Mouse (Mus musculus) intestine, postnatal 0 days (tissue): ENCODE measurements around the gene Ccm2. TPM values are rescaled to one million over a fixed set of nuclear protein-coding genes. Genes with fewer than 3 reads are reported as not detected.
A peak's percentile ranks its signal among the peaks of the same experiment; 100 is the strongest.

ENCODE experiments used
- ATAC-seq: fragments of 200-750 bp; cut with Nextera tagmentation; 2 replicates; pipeline ENCODE4 v1.8.0; 2017; ENCODE audit warnings: mild to moderate bottlenecking, moderate TSS enrichment, moderate library complexity
- H3K27ac ChIP-seq: fragments of 300-500 bp; sonication (generic); 2 replicates; pipeline ENCODE4 v1.5.1; 2014; ENCODE audit warnings: mild to moderate bottlenecking, low read depth, low read length, moderate library complexity
- H3K27me3 ChIP-seq: fragments of 300-500 bp; sonication (generic); replicated peaks from 2 replicates; pipeline ENCODE4 v1.6.1; 2014; ENCODE audit warnings: low read length, mixed read lengths; ENCODE audit not compliant: control insufficient read depth, insufficient read depth
- H3K36me3 ChIP-seq: fragments of 300-500 bp; sonication (generic); 2 replicates; pipeline ENCODE4 v1.6.1; 2014; ENCODE audit warnings: mild to moderate bottlenecking, moderate library complexity; ENCODE audit not compliant: control insufficient read depth, insufficient read depth
- H3K4me1 ChIP-seq: fragments of 300-500 bp; sonication (generic); replicated peaks from 2 replicates; pipeline ENCODE4 v1.6.1; 2014; ENCODE audit warnings: antibody characterized with exemption, low read length, mixed read lengths; ENCODE audit not compliant: control insufficient read depth, insufficient read depth
- H3K4me2 ChIP-seq: fragments of 300-500 bp; sonication (generic); replicated peaks from 2 replicates; pipeline ENCODE4 v1.6.1; 2014; ENCODE audit warnings: low read depth, mild to moderate bottlenecking, moderate library complexity
- H3K4me3 ChIP-seq: fragments of 300-500 bp; sonication (generic); 2 replicates; pipeline ENCODE4 v1.5.1; 2014; ENCODE audit warnings: low read depth, low read length
- H3K9ac ChIP-seq: fragments of 300-500 bp; sonication (generic); 2 replicates; pipeline ENCODE4 v1.6.1; 2014; ENCODE audit warnings: mild to moderate bottlenecking, low read depth, low read length
- H3K9me3 ChIP-seq: fragments of 300-500 bp; sonication (generic); 2 replicates; pipeline ENCODE4 v1.6.1; 2016; ENCODE audit warnings: mixed run types; ENCODE audit not compliant: control insufficient read depth
- CTCF ChIP-seq: sonication (generic); IDR thresholded peaks from 2 replicates; pipeline ENCODE4 v1.5.1; 2016; ENCODE audit warnings: low read depth, mild to moderate bottlenecking, control low read depth, antibody characterized with exemption, moderate library complexity
- WGBS: fragments of 180-500 bp; shearing (Covaris S2); extraction: QIAGEN DNeasy Blood & Tissue Kit; methylation state at CpG from one replicate; pipeline ENCODE4 v1.1.7; 2014; 5-methylcytosine and 5-hydroxymethylcytosine counted together
- polyA plus RNA-seq: library from polyadenylated mRNA; unstranded; fragments of >200 nt; fragmentation: Nextera tagmentation; extraction: Ambion mirVana; gene quantifications from 2 replicates; pipeline ENCODE4 v1.2.1, GENCODE M21; 2015

Gene Ccm2
- polyA plus RNA-seq, 1 experiment from 2014 or later, result 37.2 TPM

GRCm38 (mm10) chr11:6560655-6561360 lies 14.1 kb downstream of the Ccm2 start:
- Histone ChIP-seq H3K36me3 (peaks cover 11% of the 10 kb centered on the region; the same call in 1 of the 2 replicates), H3K4me2 (peak overlapping the region; percentile 39), H3K4me1 (0 out of 2 replicates have a peak, but pooled peaks cover 4% of the 10 kb centered on the region), H3K4me3 (peak overlapping the region; percentile 12; the same call in 1 of the 2 replicates), H3K9ac (0 out of 2 replicates have a peak overlapping the region, but pooled peaks have one; percentile 7), H3K27me3 (no peaks in the 10 kb centered on the region), H3K9me3 (no peaks in the 10 kb centered on the region), H3K27ac (peak overlapping the region; percentile 71)
- no peak; the same call in 1 of the 2 replicates for ATAC-seq
- TF ChIP-seq CTCF, result no peak
- 65% methylated on average over 13 of the region's 13 CpGs for WGBS

DNA sequence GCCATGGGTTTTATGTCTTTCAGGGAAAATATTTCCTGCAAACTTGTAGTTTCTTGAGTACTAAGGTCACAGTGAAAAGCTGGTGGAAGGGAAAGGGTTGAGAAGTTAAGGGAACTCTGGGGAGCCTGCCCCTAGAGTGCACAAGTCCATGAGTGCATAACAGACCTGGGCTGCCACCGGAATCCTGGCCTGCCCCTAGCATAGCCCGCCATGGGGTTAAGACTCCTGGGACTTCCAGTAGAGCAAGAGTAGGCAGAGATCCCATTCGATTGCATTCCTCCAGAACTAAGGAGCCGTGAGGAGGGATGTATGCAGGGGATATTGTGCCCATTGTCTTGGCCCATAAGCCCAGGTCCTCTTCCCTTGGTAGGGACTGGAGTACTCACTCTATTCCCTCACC lies 14.8 kb downstream of the Ccm2 start:
- Histone ChIP-seq H3K9me3 (no peaks in the 10 kb centered on the region), H3K4me1 (0 out of 2 replicates have a peak, but pooled peaks cover 4% of the 10 kb centered on the region), H3K9ac (0 out of 2 replicates have a peak overlapping the region, but pooled peaks have one; percentile 11), H3K27me3 (no peaks in the 10 kb centered on the region), H3K4me3 (peak overlapping the region; percentile 12; the same call in 1 of the 2 replicates), H3K4me2 (peak overlapping the region; percentile 39), H3K36me3 (peaks cover 11% of the 10 kb centered on the region; the same call in 1 of the 2 replicates), H3K27ac (peak overlapping the region; percentile 71)
- TF ChIP-seq CTCF, result no peak
- ATAC-seq, result no peak
- 78% methylated on average over 4 of the region's 4 CpGs for whole genome bisulfite sequencing

GRCm38 (mm10) chr11:6562359-6562758 lies 15.7 kb downstream of the Ccm2 start:
- no peaks in the 10 kb centered on the region for H3K27me3 ChIP-seq
- H3K27ac ChIP-seq, result peak overlapping the region; percentile 71; the same call in 1 of the 2 replicates
- H3K9me3 ChIP-seq, result no peaks in the 10 kb centered on the region
- 0 out of 2 replicates have a peak, but pooled peaks cover 4% of the 10 kb centered on the region for H3K4me1 ChIP-seq
- 72% methylated on average over 6 of the region's 6 CpGs for WGBS
- H3K4me3 ChIP-seq, result no peak overlapping the region
- TF ChIP-seq CTCF, result no peak
- no peak overlapping the region for H3K9ac ChIP-seq
- no peak overlapping the region; the same call in 1 of the 2 replicates for H3K4me2 ChIP-seq
- peak; percentile 33 for ATAC-seq
- peaks cover 4% of the 10 kb centered on the region; the same call in 1 of the 2 replicates for H3K36me3 ChIP-seq

DNA sequence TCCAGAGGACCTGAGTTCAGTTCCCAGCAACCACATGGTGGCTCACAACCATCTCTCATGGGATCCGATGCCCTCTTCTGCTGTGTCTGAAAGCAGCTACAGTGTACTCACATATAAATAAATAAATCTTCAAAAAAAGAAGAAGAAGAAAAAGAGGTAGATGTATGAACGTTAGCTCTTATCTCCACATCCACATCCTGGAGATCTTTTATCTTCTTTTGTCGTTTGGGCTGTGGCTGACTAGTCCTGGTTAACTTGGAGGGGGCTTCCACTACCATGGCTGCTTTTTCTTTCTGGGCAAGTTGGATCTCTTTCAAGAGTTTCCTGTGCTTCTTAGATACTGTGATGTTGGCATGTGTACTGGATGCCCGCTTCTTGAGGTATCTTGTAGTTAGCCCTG lies 16.5 kb downstream of the Ccm2 start:
- H3K27ac ChIP-seq, result no peak overlapping the region
- H3K9me3 ChIP-seq, result no peaks in the 10 kb centered on the region
- TF ChIP-seq CTCF, result no peak
- H3K4me3 ChIP-seq, result no peak overlapping the region
- no peak overlapping the region for H3K9ac ChIP-seq
- 0 out of 2 replicates have a peak, but pooled peaks cover 4% of the 10 kb centered on the region for H3K4me1 ChIP-seq
- ATAC-seq, result no peak
- 70% methylated on average over 4 of the region's 4 CpGs for WGBS
- H3K27me3 ChIP-seq, result no peaks in the 10 kb centered on the region
- no peaks in the 10 kb centered on the region; the same call in 1 of the 2 replicates for H3K36me3 ChIP-seq
- no peak overlapping the region for H3K4me2 ChIP-seq

GRCm38 (mm10) chr11:6566496-6566895 lies 19.8 kb downstream of the Ccm2 start:
- no peaks in the 10 kb centered on the region for H3K9me3 ChIP-seq
- H3K4me1 ChIP-seq, result no peaks in the 10 kb centered on the region
- TF ChIP-seq CTCF, result no peak
- no peak overlapping the region for H3K4me3 ChIP-seq
- H3K4me2 ChIP-seq, result no peak overlapping the region
- H3K27me3 ChIP-seq, result no peaks in the 10 kb centered on the region
- 73% methylated on average over 4 of the region's 4 CpGs for WGBS
- ATAC-seq, result no peak
- H3K27ac ChIP-seq, result no peak overlapping the region
- peaks cover 12% of the 10 kb centered on the region; the same call in 1 of the 2 replicates for H3K36me3 ChIP-seq
- H3K9ac ChIP-seq, result no peak overlapping the region

GRCm38 (mm10) chr11:6567951-6568350 lies 21.3 kb downstream of the Ccm2 start:
- Histone ChIP-seq H3K9me3 (no peaks in the 10 kb centered on the region), H3K9ac (no peak overlapping the region), H3K4me1 (no peaks in the 10 kb centered on the region), H3K4me2 (no peak overlapping the region), H3K36me3 (peaks cover 22% of the 10 kb centered on the region; the same call in 1 of the 2 replicates), H3K4me3 (no peak overlapping the region), H3K27ac (no peak overlapping the region), H3K27me3 (no peaks in the 10 kb centered on the region)
- ATAC-seq, result no peak
- TF ChIP-seq CTCF, result no peak
- WGBS, result 85% methylated on average over 8 of the region's 8 CpGs
